Mouse (Mus musculus) cerebellum, adult 9-10 months (tissue): ENCODE measurements around the gene Olfr229.
"Not testable (repeated sequence)": the region's sequence is repeated elsewhere in the genome, so short reads cannot be mapped to it uniquely, and the experiment has no call there.

Experiments used
- DNase-seq: peaks from one replicate; pipeline ENCODE4 v3.0.0; 2022

Olfr229 gene

DNA sequence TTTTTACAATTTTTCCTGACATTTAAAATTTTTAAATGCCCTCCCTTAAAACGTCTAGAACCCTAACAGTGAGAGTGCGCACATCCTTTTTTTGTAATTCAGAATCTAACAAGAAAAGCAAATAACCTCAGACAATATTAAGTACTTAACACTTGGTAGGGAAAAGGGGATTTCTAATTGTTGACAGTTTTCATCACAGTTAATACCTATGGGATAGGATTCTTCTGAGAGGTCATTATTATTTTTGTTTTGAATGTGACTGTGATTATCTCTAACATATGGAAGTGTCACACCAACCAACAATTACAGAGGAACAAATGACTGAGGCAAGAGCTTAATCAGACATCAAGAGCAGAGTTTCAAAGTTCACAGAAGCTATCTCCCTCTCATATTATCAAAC is at the start of gene Olfr229:
Gene Olfr229, plus strand, starts transcription at position 301 of the 400 bp plus-strand sequence.
- no peak for DNase-seq

DNA sequence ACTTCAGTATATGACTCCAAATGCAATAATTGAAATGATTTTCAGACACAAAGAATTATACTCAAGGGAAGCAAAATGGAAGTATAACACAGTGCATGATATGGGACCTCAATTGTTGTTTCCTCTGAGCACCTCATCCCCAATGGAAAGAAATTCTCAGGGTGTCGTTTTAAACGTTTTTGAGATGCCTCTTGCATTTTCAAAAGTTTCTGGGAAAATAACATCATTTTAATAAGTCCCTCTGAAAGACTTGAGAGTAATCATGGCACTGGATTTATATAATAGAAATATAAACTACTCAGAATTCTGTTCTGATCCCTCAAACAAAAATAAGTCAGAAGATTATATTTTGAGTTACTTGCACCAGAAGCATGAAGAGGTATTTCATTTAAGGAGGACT is 41.0 kb upstream of the Olfr229 start, which contains the start of gene Olfr972:
Gene Olfr972, plus strand, starts transcription at position 301 of the 400 bp plus-strand sequence.
- DNase-seq: no peak

DNA sequence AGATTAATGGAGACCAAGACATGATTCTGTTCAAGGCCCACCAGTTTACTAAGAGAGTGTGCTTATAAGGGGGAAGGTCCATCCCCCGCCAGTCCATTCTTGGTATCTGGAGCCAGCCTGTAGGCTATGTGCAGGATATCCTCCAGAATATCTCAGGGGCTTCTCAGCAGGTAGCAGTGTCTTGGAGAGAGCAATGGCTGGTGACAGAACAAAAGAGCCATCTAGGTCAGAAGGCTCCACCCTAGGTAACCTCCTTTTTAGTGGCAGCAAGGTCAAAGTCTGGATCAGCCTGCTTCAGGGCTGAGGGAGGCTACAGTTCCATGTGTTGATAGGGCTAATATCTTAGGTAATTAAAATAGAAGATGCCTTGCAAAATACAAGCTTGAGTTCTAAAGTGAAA is 35.1 kb upstream of the Olfr229 start:
- DNase-seq: not testable (repeated sequence)

DNA sequence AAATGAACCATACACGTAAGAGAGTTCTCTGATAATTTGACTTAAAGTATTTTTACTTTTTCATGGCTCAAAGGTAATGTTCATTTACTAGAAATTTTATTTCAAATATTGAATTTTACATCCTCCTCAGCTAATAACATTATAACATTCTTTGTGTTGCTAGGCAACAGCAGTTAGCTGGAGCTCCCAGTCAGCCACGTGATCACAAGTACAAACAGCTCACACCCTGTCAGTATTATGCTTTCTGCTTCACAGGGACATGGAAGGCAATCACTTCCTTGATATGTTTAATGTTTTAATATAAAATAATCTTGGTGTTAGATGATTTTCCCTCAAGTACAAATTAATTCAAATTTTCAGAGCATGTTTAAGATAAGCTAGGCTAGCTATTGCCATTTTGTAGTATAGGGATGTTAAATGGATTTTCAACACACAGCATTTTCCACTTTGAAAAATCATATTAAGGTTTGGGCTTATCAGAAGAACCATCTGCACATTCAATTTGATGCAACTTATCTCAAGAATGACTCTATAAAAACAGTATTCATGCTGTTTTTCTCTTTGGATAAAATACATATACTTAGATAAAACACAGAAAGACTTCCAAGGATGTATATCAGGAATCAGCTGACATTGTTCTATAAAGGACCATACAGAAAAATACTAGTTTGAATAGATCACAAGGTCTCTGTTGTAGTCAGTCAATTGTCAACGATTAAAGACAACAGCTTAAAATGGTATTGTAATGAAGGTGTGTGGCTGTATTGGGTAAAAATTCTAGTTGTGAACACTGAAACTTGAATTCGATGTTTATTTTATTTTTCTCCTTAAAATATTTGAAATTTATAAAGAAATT is 29.4 kb upstream of the Olfr229 start:
- DNase-seq: not testable (repeated sequence)

DNA sequence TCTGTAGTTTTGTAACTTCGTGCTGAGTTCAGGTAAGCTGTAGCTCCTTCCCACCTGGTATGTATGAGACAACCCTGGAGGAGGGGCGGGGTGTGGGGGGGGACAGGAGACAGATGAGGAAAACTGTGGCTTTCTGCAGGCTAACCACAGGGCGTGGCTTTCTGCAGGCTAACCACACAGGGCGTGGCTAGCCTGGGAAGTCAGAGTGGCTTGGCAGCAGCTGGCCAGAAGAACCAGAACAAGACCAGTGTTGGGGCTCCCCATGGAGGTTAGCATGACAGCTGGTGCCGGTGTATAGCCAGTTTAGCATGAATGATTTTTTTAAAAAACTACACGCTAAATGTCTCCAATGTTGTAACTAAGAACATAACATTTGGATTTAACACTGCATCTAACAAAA is 2.0 kb upstream of the Olfr229 start:
- DNase-seq: no peak

DNA sequence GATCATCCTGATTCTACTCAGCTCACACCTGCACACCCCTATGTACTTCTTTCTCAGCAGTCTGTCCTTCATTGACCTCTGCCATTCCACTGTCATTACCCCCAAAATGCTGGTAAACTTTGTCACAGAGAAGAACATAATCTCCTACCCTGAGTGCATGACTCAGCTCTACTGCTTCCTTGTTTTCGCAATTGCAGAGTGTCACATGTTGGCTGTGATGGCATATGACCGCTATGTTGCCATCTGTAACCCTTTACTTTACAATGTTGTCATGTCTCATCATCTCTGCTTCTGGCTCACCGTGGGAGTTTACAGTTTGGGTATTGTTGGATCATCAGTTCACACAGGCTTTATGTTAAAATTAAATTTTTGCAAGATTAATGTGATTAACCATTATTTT is 2.8 kb downstream of the Olfr229 start:
- DNase-seq: no peak

DNA sequence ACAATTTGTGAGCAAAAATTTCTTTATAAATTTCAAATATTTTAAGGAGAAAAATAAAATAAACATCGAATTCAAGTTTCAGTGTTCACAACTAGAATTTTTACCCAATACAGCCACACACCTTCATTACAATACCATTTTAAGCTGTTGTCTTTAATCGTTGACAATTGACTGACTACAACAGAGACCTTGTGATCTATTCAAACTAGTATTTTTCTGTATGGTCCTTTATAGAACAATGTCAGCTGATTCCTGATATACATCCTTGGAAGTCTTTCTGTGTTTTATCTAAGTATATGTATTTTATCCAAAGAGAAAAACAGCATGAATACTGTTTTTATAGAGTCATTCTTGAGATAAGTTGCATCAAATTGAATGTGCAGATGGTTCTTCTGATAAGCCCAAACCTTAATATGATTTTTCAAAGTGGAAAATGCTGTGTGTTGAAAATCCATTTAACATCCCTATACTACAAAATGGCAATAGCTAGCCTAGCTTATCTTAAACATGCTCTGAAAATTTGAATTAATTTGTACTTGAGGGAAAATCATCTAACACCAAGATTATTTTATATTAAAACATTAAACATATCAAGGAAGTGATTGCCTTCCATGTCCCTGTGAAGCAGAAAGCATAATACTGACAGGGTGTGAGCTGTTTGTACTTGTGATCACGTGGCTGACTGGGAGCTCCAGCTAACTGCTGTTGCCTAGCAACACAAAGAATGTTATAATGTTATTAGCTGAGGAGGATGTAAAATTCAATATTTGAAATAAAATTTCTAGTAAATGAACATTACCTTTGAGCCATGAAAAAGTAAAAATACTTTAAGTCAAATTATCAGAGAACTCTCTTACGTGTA is 21.1 kb downstream of the Olfr229 start:
- DNase-seq: not testable (repeated sequence)

DNA sequence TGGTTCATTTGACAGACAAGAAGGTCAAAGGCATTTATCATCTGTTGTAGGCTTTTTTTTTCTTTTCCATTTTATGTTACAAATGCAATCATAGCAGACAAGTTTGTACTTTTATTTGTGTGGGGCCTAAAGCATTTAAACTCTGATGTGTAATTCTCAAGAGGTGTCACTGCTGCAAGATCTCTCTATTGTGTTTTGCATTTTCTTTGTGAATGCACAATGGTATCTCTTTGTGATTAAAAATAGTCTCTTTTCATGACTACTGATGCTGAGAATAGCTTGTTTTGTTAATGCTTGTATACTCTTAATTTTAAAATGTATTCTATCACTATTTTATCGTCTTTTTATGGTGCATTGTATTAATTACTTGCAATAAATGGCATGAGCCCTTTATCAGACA is 21.7 kb downstream of the Olfr229 start:
- not testable (repeated sequence) for DNase-seq

DNA sequence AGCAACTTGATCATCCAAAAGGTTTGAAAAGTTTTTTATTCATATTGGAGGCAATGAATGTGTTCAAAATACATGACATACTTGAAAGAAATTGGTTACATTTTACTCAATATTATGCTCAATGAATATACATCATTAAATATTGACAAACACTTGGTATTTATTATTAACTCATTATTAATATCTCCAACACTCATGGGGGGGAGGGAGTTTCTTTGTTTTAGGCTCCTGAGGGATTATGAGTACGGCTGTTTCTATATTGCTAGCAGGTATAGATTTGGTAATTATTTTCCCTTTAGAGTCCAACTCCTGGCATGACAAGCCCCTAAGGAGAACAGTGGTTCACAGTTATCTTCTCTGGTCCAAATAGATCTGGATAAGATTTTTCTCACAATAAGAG is 30.1 kb downstream of the Olfr229 start, which contains the start of gene Olfr974:
Gene Olfr974, plus strand, starts transcription at position 301 of the 400 bp plus-strand sequence.
- DNase-seq: no peak

DNA sequence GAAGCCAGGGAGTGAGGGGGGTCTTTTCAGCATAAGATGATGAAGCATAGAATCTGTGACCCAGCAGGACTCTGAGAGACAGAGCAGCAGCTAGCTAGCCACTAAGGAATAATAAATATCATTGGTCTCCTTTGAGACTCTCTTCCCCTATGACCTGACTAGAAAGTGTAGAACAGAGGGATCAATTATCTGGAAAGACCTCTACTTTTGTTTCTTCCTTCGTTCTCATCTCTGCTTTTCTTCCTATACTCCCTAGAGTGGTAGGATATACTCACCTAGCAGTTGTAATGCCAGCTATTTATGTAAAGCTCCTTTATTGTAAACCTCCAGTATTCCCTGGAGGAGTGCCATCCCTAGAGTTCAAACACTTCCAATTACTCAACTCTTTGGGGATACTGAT is 44.8 kb downstream of the Olfr229 start, which contains the start of gene Olfr975:
Gene Olfr975, minus strand, starts transcription at position 101 of the 400 bp plus-strand sequence.
- no peak for DNase-seq

DNA sequence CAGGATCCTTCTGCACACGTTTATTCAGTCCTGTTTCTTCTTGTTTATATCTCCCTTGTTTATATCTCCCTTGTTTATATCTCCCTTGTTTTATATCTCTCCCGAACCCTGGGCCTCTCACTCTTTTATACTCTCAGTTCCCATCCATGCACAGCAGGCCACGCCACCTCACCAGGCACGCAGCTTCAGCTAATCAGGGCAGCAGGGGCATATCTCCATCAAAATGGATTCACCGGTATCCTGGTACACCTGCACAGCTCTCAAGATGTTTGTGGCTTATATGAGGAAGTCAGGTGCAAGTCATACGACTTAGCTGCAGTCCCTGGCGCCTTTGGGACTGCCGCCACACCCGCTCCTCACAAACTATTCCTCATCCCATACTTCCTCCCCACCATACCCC is 53.9 kb downstream of the Olfr229 start, which contains the start of gene Olfr976:
Gene Olfr976, minus strand, starts transcription at position 101 of the 400 bp plus-strand sequence.
- DNase-seq: not testable (repeated sequence)
